ENCODE assay signal across 14 mouse cellular contexts in genomic region chr10:7737914-7738313, GRCm38 (mm10).
"Had no signal": no experiment of that assay in that cellular context is flagged by ENCODE, and none has a peak within 500 bp of the region (broad histone marks: within the 10 kb centered on the region; RNA-seq: fewer than 3 reads in every experiment).

No protein-coding gene starts in this region.

- ATAC-seq: intestine, postnatal 0 days; midbrain, embryonic 13.5 days had no signal

- H3K27ac ChIP-seq: limb, embryonic 12.5 days; lung, embryonic 15.5 days; macrophage; midbrain, embryonic 13.5 days; neural tube, embryonic 15.5 days; stomach, postnatal 0 days had no signal

- H3K9me3 ChIP-seq: limb, embryonic 12.5 days; lung, embryonic 15.5 days; midbrain, embryonic 13.5 days; neural tube, embryonic 15.5 days had no signal

- H3K4me2 ChIP-seq: limb, embryonic 12.5 days; lung, embryonic 15.5 days; midbrain, embryonic 13.5 days; neural tube, embryonic 15.5 days had no signal

- H3K4me3 ChIP-seq: limb, embryonic 12.5 days; lung, embryonic 15.5 days; midbrain, embryonic 13.5 days; myocyte; neural tube, embryonic 15.5 days had no signal

- DNase-seq: kidney, adult 8-10 months; kidney, postnatal 36 days; layer of hippocampus, adult 9-11 months; layer of hippocampus, postnatal 36 days; lung, postnatal 14 days; thymus, postnatal 25 days had no signal

- H3K4me1 ChIP-seq: midbrain, embryonic 13.5 days had no signal

- H3K9ac ChIP-seq: limb, embryonic 12.5 days; lung, embryonic 15.5 days; midbrain, embryonic 13.5 days; neural tube, embryonic 15.5 days had no signal

- H3K27me3 ChIP-seq: limb, embryonic 12.5 days; lung, embryonic 15.5 days; midbrain, embryonic 13.5 days; neural tube, embryonic 15.5 days had no signal
